Mouse (Mus musculus) midbrain, embryonic 11.5 days (tissue): ENCODE measurements around the gene Aicda. TPM values are rescaled to one million over a fixed set of nuclear protein-coding genes. Genes with fewer than 3 reads are reported as not detected.

Experiments
- ATAC-seq: fragments of 200-750 bp; cut with Nextera tagmentation; 2 replicates; pipeline ENCODE4 v1.8.0; 2017; ENCODE audit warnings: moderate TSS enrichment, moderate library complexity; ENCODE audit not compliant: low FRiP score
- DNase-seq: peaks from one replicate; pipeline ENCODE4 v3.0.0; 2015; ENCODE audit warnings: low spot score; ENCODE audit errors: missing footprints
- H3K27ac ChIP-seq: fragments of 300-500 bp; sonication (generic); 2 replicates; pipeline ENCODE4 v1.5.1; 2014; ENCODE audit warnings: low read depth, low read length
- H3K27me3 ChIP-seq: fragments of 300-500 bp; sonication (generic); 2 replicates; pipeline ENCODE4 v1.6.1; 2014; ENCODE audit warnings: mild to moderate bottlenecking, low read length, moderate library complexity, mixed read lengths; ENCODE audit not compliant: control insufficient read depth, insufficient read depth
- H3K36me3 ChIP-seq: fragments of 300-500 bp; sonication (generic); 2 replicates; pipeline ENCODE4 v1.6.1; 2014; ENCODE audit warnings: mild to moderate bottlenecking, low read length, moderate library complexity, mixed read lengths; ENCODE audit not compliant: control insufficient read depth, insufficient read depth
- H3K4me1 ChIP-seq: fragments of 300-500 bp; sonication (generic); 2 replicates; pipeline ENCODE4 v1.6.1; 2014; ENCODE audit warnings: low read length; ENCODE audit not compliant: control insufficient read depth, insufficient read depth
- H3K4me2 ChIP-seq: fragments of 300-500 bp; sonication (generic); 2 replicates; pipeline ENCODE4 v1.6.1; 2014; ENCODE audit warnings: mild to moderate bottlenecking, moderate library complexity
- H3K4me3 ChIP-seq: fragments of 300-500 bp; sonication (generic); 2 replicates; pipeline ENCODE4 v1.5.1; 2014; ENCODE audit warnings: low read depth, low read length
- H3K9ac ChIP-seq: fragments of 300-500 bp; sonication (generic); 2 replicates; pipeline ENCODE4 v1.6.1; 2014; ENCODE audit warnings: low read length
- H3K9me3 ChIP-seq: fragments of 300-500 bp; sonication (generic); 2 replicates; pipeline ENCODE4 v1.6.1; 2016; ENCODE audit warnings: low read length; ENCODE audit not compliant: control insufficient read depth
- WGBS: fragments of 180-500 bp; shearing (Covaris S2); extraction: QIAGEN DNeasy Blood & Tissue Kit; methylation state at CpG from one replicate; pipeline ENCODE4 v1.1.7; 2014; 5-methylcytosine and 5-hydroxymethylcytosine counted together
- polyA plus RNA-seq: library from polyadenylated mRNA; unstranded; fragments of >200 nt; fragmentation: Nextera tagmentation; extraction: Ambion mirVana; gene quantifications from 2 replicates; pipeline ENCODE4 v1.2.1, GENCODE M21; 2014

Gene Aicda
- polyA plus RNA-seq, 1 experiment from 2014 or later: not detected

DNA sequence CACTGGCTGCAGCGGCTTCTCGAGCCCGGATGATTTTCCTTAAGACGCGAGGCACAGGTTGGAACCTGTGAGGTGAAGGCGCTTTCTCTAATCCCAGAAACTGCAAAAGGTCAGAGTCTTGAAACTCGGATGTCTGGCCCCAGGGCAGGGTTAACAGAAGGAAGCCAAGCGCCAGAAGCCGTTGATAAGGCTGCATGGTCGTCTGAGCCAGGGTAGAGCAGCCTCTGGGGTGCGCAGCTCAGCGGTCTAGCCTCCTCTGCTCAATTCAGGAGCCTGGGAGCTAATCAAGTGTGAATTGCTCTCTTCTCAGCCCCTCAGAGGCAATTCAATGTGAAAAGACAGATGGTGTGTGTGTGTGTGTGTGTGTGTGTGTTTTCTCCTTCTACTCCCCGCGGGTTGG, 56.2 kb downstream of the Aicda start, which contains the start of gene Gdf3:
Gene Gdf3, minus strand, starts transcription at position 317 of the 400 bp plus-strand sequence.
- no peak within 1 kb of the TSS for H3K27ac ChIP-seq
- no peak for ATAC-seq
- no peak within 1 kb of the TSS for H3K9ac ChIP-seq
- no peaks in the 10 kb centered on the region for H3K27me3 ChIP-seq
- no peak within 1 kb of the TSS for H3K4me2 ChIP-seq
- H3K4me3 ChIP-seq: no peak within 1 kb of the TSS
- WGBS: 63% methylated on average over 14 of the region's 14 CpGs
- no peaks in the 10 kb centered on the region for H3K9me3 ChIP-seq
- no peaks in the 10 kb centered on the region for H3K4me1 ChIP-seq
- no peaks in the 10 kb centered on the region for H3K36me3 ChIP-seq
- no peak for DNase-seq

- 84% methylated on average over 4 of the region's 4 CpGs for WGBS
- no peaks in the 10 kb centered on the region for H3K27me3 ChIP-seq
- H3K9ac ChIP-seq: no peak overlapping the region
These were observed 58.8 kb downstream of the Aicda start for GRCm38 (mm10) chr6:122612426-122612825.

More at GRCm38 (mm10) chr6:122612426-122612825, 58.8 kb downstream of the Aicda start:
- H3K27ac ChIP-seq: no peak overlapping the region
- H3K4me3 ChIP-seq: no peak overlapping the region
- ATAC-seq: no peak
- no peak for DNase-seq
- H3K36me3 ChIP-seq: no peaks in the 10 kb centered on the region
- H3K9me3 ChIP-seq: no peaks in the 10 kb centered on the region; the same call in 1 of the 2 replicates
- H3K4me1 ChIP-seq: no peaks in the 10 kb centered on the region
- H3K4me2 ChIP-seq: no peak overlapping the region

Other genes with a start within 250 kb of the Aicda start
- 89.9 and 92.4 TPM in 2 replicates for gene M6pr, start 245.1 kb upstream of the Aicda start, polyA plus RNA-seq
- 30.7 and 34.7 TPM in 2 replicates for gene Phc1, start 213.2 kb upstream of the Aicda start, polyA plus RNA-seq
- gene Rimklb, start 55.0 kb upstream of the Aicda start, polyA plus RNA-seq: 67.4 and 70.1 TPM in 2 replicates
- gene Mfap5, start 48.0 kb upstream of the Aicda start, polyA plus RNA-seq: 0.75 and 0.77 TPM in 2 replicates
- 2.0 and 2.5 TPM in 2 replicates for gene Apobec1, start 48.6 kb downstream of the Aicda start, polyA plus RNA-seq
- gene Gdf3, start 56.3 kb downstream of the Aicda start, polyA plus RNA-seq: 0.05 TPM in 1 of 2 replicates, not detected in the other
- gene Dppa3, start 72.6 kb downstream of the Aicda start, polyA plus RNA-seq: not detected in 2 replicates
- 0.22 TPM in 1 of 2 replicates, not detected in the other for gene Nanog, start 153.7 kb downstream of the Aicda start, polyA plus RNA-seq
- gene Slc2a3, start 247.8 kb downstream of the Aicda start, polyA plus RNA-seq: 24.4 and 25.5 TPM in 2 replicates